Mouse (Mus musculus) CH12.LX (cell line): ENCODE measurements at regions not wholly inside any gene's neighbourhood (a gene's known extent, or its start where the extent isn't known, plus 50 kb on each side); places are given as distances from the start of the nearest gene placed in this dataset.

Experiments used
- DNase-seq: peaks from one replicate; pipeline ENCODE4 v3.0.0-alpha.2; 2013; ENCODE audit errors: extremely low read depth
- H3K27ac ChIP-seq: 2 replicates; pipeline ENCODE4 v1.5.1; 2012; ENCODE audit warnings: low read depth, mild to moderate bottlenecking, control low read depth, moderate library complexity; ENCODE audit not compliant: insufficient read depth
- H3K27me3 ChIP-seq: replicated peaks from 2 replicates; pipeline ENCODE3; 2012; ENCODE audit warnings: inconsistent platforms
- H3K36me3 ChIP-seq, 2 experiments: replicated peaks in 1 of 2; 2 replicates each; pipeline versions ENCODE3 to v1.6.1; 2012; ENCODE audit warnings: inconsistent platforms in 1 of 2, low read length in 1 of 2, mild to moderate bottlenecking in 1 of 2, mixed read lengths in 1 of 2, moderate library complexity in 1 of 2; ENCODE audit not compliant: control insufficient read depth in 1 of 2, insufficient read depth in 1 of 2
- H3K4me1 ChIP-seq, 2 experiments: 2 replicates each; pipeline ENCODE4 v1.6.1; 2012; ENCODE audit warnings: inconsistent platforms in 1 of 2, moderate library complexity in 1 of 2; ENCODE audit not compliant: insufficient read depth in 2 of 2, control insufficient read depth in 1 of 2
- H3K4me2 ChIP-seq: 2 replicates; pipeline ENCODE4 v1.6.1; 2012; ENCODE audit warnings: low read depth, mild to moderate bottlenecking, control low read depth; ENCODE audit not compliant: poor library complexity, insufficient read depth, severe bottlenecking
- H3K4me3 ChIP-seq, 3 experiments: fragments of 150-350 bp in 1 of 3; sonication (generic) in 1 of 3; replicated peaks in 1 of 3; 2 replicates each; pipeline versions ENCODE3 to v1.5.1; 2011 to 2012; ENCODE audit warnings: low read depth in 2 of 3, low read length in 2 of 3, mild to moderate bottlenecking in 2 of 3, moderate library complexity in 2 of 3, control low read depth in 1 of 3, improper control_type of control experiment in 1 of 3, inconsistent platforms in 1 of 3, mixed read lengths in 1 of 3; ENCODE audit not compliant: poor library complexity in 1 of 3
- H3K79me2 ChIP-seq: replicated peaks from 2 replicates; pipeline ENCODE4 v1.6.1; 2012; ENCODE audit warnings: mild to moderate bottlenecking, moderate library complexity; ENCODE audit not compliant: control insufficient read depth, poor library complexity, insufficient read depth, severe bottlenecking; ENCODE audit errors: extremely low read depth
- H3K9ac ChIP-seq: 2 replicates; pipeline ENCODE4 v1.6.1; 2012; ENCODE audit warnings: low read depth, mild to moderate bottlenecking, control low read depth, moderate library complexity; ENCODE audit not compliant: insufficient read depth
- H3K9me3 ChIP-seq: replicated peaks from 2 replicates; pipeline ENCODE3; 2012; ENCODE audit warnings: low read length, inconsistent platforms, mixed read lengths
- CTCF ChIP-seq, 2 experiments: IDR thresholded peaks in 1 of 2; conservative IDR thresholded peaks in 1 of 2; 2 replicates each; pipeline ENCODE4 v1.5.1; 2011 to 2012; ENCODE audit warnings: low read depth in 2 of 2, low read length in 2 of 2, improper control_type of control experiment in 1 of 2, inconsistent platforms in 1 of 2, mild to moderate bottlenecking in 1 of 2, moderate library complexity in 1 of 2
- E2F4 ChIP-seq: IDR thresholded peaks from 2 replicates; pipeline ENCODE4 v1.6.1; 2011; ENCODE audit warnings: low read depth, low read length, improper control_type of control experiment; ENCODE audit not compliant: insufficient replicate concordance
- ELF1 ChIP-seq: IDR thresholded peaks from 2 replicates; pipeline ENCODE4 v1.6.1; 2014; ENCODE audit warnings: low read depth, mild to moderate bottlenecking, inconsistent platforms, low read length, improper control_type of control experiment
- ETS1 ChIP-seq: conservative IDR thresholded peaks from 2 replicates; pipeline ENCODE4 v1.6.1; 2012; ENCODE audit warnings: low read depth, mild to moderate bottlenecking, inconsistent platforms, low read length, improper control_type of control experiment, moderate library complexity
- JUND ChIP-seq: conservative IDR thresholded peaks from 2 replicates; pipeline ENCODE4 v1.6.1; 2011; ENCODE audit warnings: low read depth, low read length, improper control_type of control experiment
- KAT2A ChIP-seq: IDR thresholded peaks from 2 replicates; pipeline ENCODE4 v1.6.1; 2012; ENCODE audit warnings: low read length, improper control_type of control experiment, inconsistent platforms; ENCODE audit not compliant: insufficient replicate concordance
- NELFE ChIP-seq: IDR thresholded peaks from 2 replicates; pipeline ENCODE4 v1.6.1; 2011; ENCODE audit warnings: low read depth, low read length, improper control_type of control experiment
- SMC3 ChIP-seq: IDR thresholded peaks from 2 replicates; pipeline ENCODE4 v1.6.1; 2011; ENCODE audit warnings: low read depth, low read length, improper control_type of control experiment
- TBP ChIP-seq: conservative IDR thresholded peaks from 2 replicates; pipeline ENCODE4 v1.6.1; 2011; ENCODE audit warnings: low read depth, low read length, improper control_type of control experiment
- ZC3H11A ChIP-seq: IDR thresholded peaks from 2 replicates; pipeline ENCODE4 v1.6.1; 2012; ENCODE audit warnings: low read depth, mild to moderate bottlenecking, inconsistent platforms, low read length, improper control_type of control experiment
- ZKSCAN1 ChIP-seq: IDR thresholded peaks from 2 replicates; pipeline ENCODE4 v1.6.1; 2012; ENCODE audit warnings: low read depth, inconsistent platforms, low read length, improper control_type of control experiment, borderline replicate concordance
- dilution Hi-C: fragments of 300-500 bp; cut with MboI; formaldehyde crosslinking; loops from 2 replicates; pipeline ENCODE4 v1.14.3; 2020; ENCODE audit warnings: low sequenced_read_pairs; ENCODE audit not compliant: extremely low pct_unique_long_range_greater_than_20kb, extremely low pct_ligation_motif_present
- in situ Hi-C: fragments of 300-500 bp; cut with MboI; formaldehyde crosslinking; loops from 3 replicates; pipeline ENCODE4 v1.14.3; 2019; ENCODE audit warnings: low sequenced_read_pairs, low pct_ligation_motif_present, low pct_unique_long_range_greater_than_20kb, mixed read lengths

DNA sequence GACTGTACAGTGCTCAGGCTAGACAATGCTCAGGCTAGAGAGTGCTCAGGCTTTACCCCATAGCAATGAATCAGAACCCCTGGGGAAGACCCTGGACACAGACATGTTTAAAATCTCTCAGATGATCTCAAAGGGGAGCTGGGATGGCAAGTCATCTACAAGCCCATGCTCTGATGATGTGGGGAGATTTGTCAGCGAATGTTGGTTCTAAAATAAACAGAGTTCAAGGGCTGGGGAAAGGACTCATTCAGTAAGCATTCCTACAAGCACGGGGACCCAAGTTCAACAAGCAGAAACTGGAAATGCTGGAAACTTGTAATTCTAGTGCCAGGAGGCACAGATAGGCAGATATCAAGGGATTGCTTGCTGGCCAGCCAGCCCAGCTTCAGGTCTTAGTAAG lies 254.1 kb downstream of the Tcf7l2 start:
- Histone ChIP-seq H3K4me3 (no peak overlapping the region), H3K9ac (no peak overlapping the region), H3K27me3 (peaks cover 72% of the 10 kb centered on the region), H3K9me3 (no peaks in the 10 kb centered on the region), H3K4me1 (no peaks in the 10 kb centered on the region), H3K79me2 (no peaks in the 10 kb centered on the region), H3K36me3 (no peaks in the 10 kb centered on the region), H3K27ac (no peak overlapping the region), H3K4me2 (no peak overlapping the region)
- dilution Hi-C loops, result no loop called here
- no peak for DNase-seq
- no peak for TF ChIP-seq ZKSCAN1
- TF ChIP-seq ZC3H11A, result no peak
- TF ChIP-seq E2F4, result no peak
- no peak for TF ChIP-seq JUND
- in situ Hi-C loops, result no loop called here

GRCm38 (mm10) chr19:55998454-55999180 lies 257.0 kb downstream of the Tcf7l2 start:
- no peaks in the 10 kb centered on the region for H3K79me2 ChIP-seq
- H3K27me3 ChIP-seq, result peaks cover 80% of the 10 kb centered on the region
- H3K9ac ChIP-seq, result no peak overlapping the region
- DNase-seq, result no peak
- H3K4me3 ChIP-seq, result no peak overlapping the region
- TF ChIP-seq ELF1, result no peak
- no peak for TF ChIP-seq SMC3
- no peak for TF ChIP-seq ZKSCAN1
- 0 out of 4 replicates have a peak, but pooled peaks of 1 of the 2 experiments have one; percentile 10 for TF ChIP-seq CTCF (conservative IDR thresholded peaks at IDR 0.05 in 1 of 2, IDR thresholded peaks at IDR 0.05 in 1 of 2; ENCODE audit: low read depth in 2 of 2, low read length in 2 of 2)
- no peak for TF ChIP-seq NELFE
- TF ChIP-seq ETS1, result no peak
- TF ChIP-seq KAT2A, result no peak
- H3K9me3 ChIP-seq, result no peaks in the 10 kb centered on the region
- no peak overlapping the region for H3K27ac ChIP-seq
- no peaks in the 10 kb centered on the region for H3K4me1 ChIP-seq
- in situ Hi-C loops, result no loop called here
- H3K36me3 ChIP-seq, result no peaks in the 10 kb centered on the region
- dilution Hi-C loops, result no loop called here
- no peak overlapping the region for H3K4me2 ChIP-seq

DNA sequence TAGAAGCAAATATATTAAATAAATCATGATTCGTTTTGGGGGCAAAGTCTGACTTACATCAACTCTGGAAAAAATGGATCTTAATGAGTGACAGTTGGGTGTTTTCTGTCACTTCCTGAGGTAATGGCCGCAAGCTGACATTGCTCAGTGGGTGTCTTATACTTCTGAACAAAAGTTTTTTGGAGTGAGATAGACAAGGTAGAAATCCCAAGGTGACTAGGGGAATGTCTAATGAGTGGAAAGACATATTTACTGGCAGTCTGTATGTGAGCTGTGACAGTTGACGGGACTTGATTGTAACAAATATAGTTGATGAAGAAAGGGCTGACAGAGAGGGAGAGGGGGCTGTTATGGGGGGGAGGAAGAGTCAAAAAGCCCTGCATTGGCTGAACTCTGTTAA lies 257.8 kb downstream of the Tcf7l2 start:
- DNase-seq, result no peak
- in situ Hi-C loops (no loop called here), dilution Hi-C loops (no loop called here)
- H3K79me2 ChIP-seq, result no peaks in the 10 kb centered on the region
- no peak overlapping the region for H3K4me2 ChIP-seq
- H3K27ac ChIP-seq, result no peak overlapping the region
- H3K27me3 ChIP-seq, result peaks cover 78% of the 10 kb centered on the region
- no peak overlapping the region for H3K4me3 ChIP-seq
- H3K9ac ChIP-seq, result no peak overlapping the region
- H3K36me3 ChIP-seq, result no peaks in the 10 kb centered on the region
- no peaks in the 10 kb centered on the region for H3K4me1 ChIP-seq
- TF ChIP-seq NELFE (no peak), TBP (no peak)
- no peaks in the 10 kb centered on the region for H3K9me3 ChIP-seq
